Mouse (Mus musculus): ENCODE measurements around the gene Xkr7.

DNA sequence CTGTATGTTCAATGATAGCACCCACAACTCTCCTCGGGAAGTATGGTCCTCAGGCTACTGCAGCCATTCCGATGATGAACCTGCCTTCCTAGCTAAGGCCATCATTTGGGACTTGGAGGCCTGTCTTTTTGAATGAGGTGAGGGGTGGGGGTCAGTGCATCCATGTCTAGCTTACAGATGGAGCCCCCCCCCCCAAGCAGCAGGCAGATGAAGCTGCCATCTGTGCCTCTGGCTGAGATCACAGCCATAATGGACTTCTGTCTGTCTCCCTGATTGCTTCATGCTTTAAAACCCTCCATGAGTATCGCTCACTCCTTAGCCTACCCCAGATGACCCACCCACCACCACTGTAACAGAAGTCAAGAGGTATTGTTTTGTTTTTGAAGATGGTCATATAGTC, 12.3 kb upstream of the Xkr7 start:
- TF ChIP-seq EP300 (IDR thresholded peaks at IDR 0.05) = no peak
- TF ChIP-seq CTCF (IDR thresholded peaks at IDR 0.05) = no peak
